Mouse (Mus musculus): ENCODE data around the gene Ier5. TPM values are rescaled to one million over a fixed set of nuclear protein-coding genes. Genes with fewer than 3 reads are reported as not detected.

The Ier5 gene
- total RNA-seq, 1 experiment from 2014 or later, result 273 TPM

- ATAC-seq (ENCODE audit: extremely low read depth, insufficient number of reproducible peaks, low FRiP score, poor library complexity, severe bottlenecking), result no peak
Measured at GRCm38 (mm10) chr1:155060832-155061801, 38.3 kb downstream of the Ier5 start.

- ATAC-seq (ENCODE audit: extremely low read depth, insufficient number of reproducible peaks, low FRiP score, poor library complexity, severe bottlenecking), result no peak
Measured at GRCm38 (mm10) chr1:155060261-155060660, 39.2 kb downstream of the Ier5 start.

GRCm38 (mm10) chr1:155059505-155059904, 39.9 kb downstream of the Ier5 start:
- peak; percentile 85 for ATAC-seq (ENCODE audit: extremely low read depth, insufficient number of reproducible peaks, low FRiP score, poor library complexity, severe bottlenecking)

- no peak for ATAC-seq (ENCODE audit: extremely low read depth, insufficient number of reproducible peaks, low FRiP score, poor library complexity, severe bottlenecking)
Measured at GRCm38 (mm10) chr1:155058099-155059012, 41.1 kb downstream of the Ier5 start.

DNA sequence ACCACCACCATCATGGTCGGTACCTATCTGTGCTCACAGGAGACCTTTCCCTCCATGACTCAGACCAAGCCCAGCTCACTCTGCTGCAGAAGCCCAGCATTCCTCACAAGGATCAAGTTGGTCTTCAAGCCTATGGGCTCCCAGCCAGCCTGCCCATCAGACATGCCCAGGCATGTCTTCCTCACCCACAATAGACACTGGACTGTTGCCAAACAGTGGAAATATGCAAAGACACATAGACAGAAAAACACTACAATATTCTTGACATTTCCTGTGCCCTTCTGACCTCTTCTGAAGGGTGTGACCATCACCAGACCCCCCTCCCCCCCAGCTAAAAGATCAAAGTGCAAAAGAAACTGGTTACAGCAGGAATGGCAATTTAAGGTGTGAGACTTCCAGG, 43.3 kb downstream of the Ier5 start:
- no peak for ATAC-seq (ENCODE audit: extremely low read depth, insufficient number of reproducible peaks, low FRiP score, poor library complexity, severe bottlenecking)

DNA sequence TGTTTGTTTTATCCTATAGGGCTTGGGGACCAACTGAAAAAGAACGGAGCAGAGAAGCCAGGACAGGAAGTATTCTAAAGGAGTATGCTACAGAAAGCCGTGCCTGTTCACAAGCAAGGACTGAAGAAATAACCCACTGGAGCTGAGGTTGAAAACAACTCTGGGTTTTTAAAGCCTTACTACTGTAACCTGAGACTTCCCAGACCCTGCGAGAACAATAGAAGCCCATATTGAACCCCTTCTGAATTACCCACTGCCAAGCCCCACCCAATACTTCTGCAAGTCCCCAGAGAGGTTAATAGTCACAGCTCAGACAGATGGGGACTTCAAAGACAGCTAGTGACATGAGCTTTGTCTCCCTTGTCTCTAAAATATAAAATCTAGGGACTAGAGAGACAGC, 44.4 kb downstream of the Ier5 start:
- no peak for ATAC-seq (ENCODE audit: extremely low read depth, insufficient number of reproducible peaks, low FRiP score, poor library complexity, severe bottlenecking)

- ATAC-seq (ENCODE audit: extremely low read depth, insufficient number of reproducible peaks, low FRiP score, poor library complexity, severe bottlenecking), result peak; percentile 29
Measured at GRCm38 (mm10) chr1:155054366-155054965, 45.0 kb downstream of the Ier5 start.

- ATAC-seq (ENCODE audit: extremely low read depth, insufficient number of reproducible peaks, low FRiP score, poor library complexity, severe bottlenecking), result no peak
Measured at GRCm38 (mm10) chr1:155053296-155053695, 46.1 kb downstream of the Ier5 start.

- no peak for ATAC-seq (ENCODE audit: extremely low read depth, insufficient number of reproducible peaks, low FRiP score, poor library complexity, severe bottlenecking)
Measured at GRCm38 (mm10) chr1:155052761-155053166, 46.7 kb downstream of the Ier5 start.

DNA sequence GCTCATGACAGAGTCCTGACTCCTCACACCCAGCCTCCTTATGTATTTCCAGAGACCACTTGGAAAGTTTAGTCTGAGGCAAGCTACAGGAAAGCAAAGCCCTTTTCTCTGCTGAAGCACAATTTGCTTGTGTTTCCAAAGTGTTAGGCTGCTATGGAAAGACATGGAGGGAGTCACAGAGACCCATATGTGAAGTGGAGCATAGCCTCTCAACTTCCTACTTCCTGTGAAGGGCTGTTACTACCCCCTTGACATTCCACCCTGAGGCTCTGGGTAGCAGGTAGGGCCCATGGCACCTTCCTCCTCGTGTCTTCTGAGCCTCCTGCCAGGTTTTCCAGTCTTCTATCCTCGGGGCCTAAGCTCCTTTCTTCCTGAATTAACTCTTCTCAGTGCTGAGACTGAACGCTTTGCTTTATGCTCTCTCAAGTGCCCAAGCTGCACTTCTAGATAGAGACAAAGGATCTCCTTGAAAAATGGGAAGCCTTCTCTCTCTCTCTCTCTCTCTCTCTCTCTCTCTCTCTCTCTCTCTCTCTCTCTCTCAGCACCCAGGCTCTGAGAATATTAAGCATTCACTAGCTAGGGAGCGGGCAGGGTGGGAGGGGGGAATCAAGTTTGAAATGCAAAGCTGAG, 47.2 kb downstream of the Ier5 start:
- ATAC-seq (ENCODE audit: extremely low read depth, insufficient number of reproducible peaks, low FRiP score, poor library complexity, severe bottlenecking), result no peak

DNA sequence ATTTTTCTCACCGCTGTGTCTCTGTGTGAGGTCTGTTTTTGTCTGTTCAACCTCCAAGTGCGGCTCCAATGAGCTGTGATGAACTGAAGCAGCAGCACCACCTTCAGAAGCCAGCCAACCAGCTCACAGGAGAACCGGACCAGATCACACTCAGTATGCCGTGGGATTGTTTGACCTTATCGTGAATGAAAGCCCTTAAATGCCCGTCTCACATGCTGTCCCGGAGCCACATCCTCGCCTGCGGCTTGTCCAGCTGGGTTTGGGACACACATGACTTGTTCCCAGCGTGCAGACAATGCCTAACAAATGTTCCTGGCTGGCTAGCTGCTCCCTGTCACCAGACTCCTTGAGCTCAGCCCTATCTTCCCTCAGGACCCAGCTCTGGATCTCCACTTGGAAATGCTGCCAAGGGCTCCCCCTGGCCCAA, 47.7 kb downstream of the Ier5 start:
- no peak for ATAC-seq (ENCODE audit: extremely low read depth, insufficient number of reproducible peaks, low FRiP score, poor library complexity, severe bottlenecking)

GRCm38 (mm10) chr1:155050897-155051592, 48.4 kb downstream of the Ier5 start:
- peak; percentile 25; the same call in 1 of the 2 replicates for ATAC-seq (ENCODE audit: extremely low read depth, insufficient number of reproducible peaks, low FRiP score, poor library complexity, severe bottlenecking)

DNA sequence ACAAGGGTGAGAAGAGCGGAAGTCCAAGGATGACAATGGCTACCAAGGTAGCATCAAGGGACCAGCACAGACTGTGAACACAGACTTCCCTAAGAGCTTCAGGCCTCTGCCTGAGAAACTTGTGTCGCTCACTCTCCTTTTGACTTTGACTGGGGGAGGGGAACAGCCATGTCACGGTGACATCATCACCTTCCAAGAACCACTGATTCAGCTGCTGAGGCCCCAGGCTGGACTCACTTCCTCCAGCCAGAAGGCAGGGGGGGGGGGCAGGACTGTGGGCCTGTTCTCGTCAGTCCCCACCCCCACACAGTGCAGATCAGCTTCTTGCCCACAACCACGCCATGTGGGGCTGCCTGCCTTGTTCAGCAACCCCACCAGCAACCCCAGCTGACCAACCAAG, 49.3 kb downstream of the Ier5 start:
- ATAC-seq (ENCODE audit: extremely low read depth, insufficient number of reproducible peaks, low FRiP score, poor library complexity, severe bottlenecking), result peak; percentile 87

GRCm38 (mm10) chr1:155048947-155049346, 50.5 kb downstream of the Ier5 start:
- peak; percentile 74 for ATAC-seq (ENCODE audit: extremely low read depth, insufficient number of reproducible peaks, low FRiP score, poor library complexity, severe bottlenecking)

Measured in neutrophil, adult 5-6 weeks (primary cell).